Mouse (Mus musculus) megakaryocyte, adult 5-6 weeks (primary cell): ENCODE data around the gene Aox2. TPM values are rescaled to one million over a fixed set of nuclear protein-coding genes. Genes with fewer than 3 reads are reported as not detected.

Experiments
- ATAC-seq: 2 replicates; pipeline ENCODE4 v1.8.0; 2016; ENCODE audit warnings: mild to moderate bottlenecking, inconsistent platforms; ENCODE audit not compliant: poor library complexity, severe bottlenecking
- total RNA-seq, 2 experiments: library from RNA; stranded (forward) in 1 of 2; stranded (reverse) in 1 of 2; fragments of 153-499, 151-499 nt in 1 of 2; fragments of 221-1000, 200-1000 nt in 1 of 2; gene quantifications; 2 replicates each; pipeline versions ENCODE4 v1.2.3 to v1.2.4; 2015 to 2017

Gene Aox2
- total RNA-seq, 2 experiments from 2014 or later: 0.04 to 0.62 TPM

- no peak for ATAC-seq
Measured at GRCm38 (mm10) chr1:58284505-58284904, 6.4 kb downstream of the Aox2 start.

- ATAC-seq: no peak
Measured at GRCm38 (mm10) chr1:58288091-58288490, 10.0 kb downstream of the Aox2 start.

GRCm38 (mm10) chr1:58289863-58290469 is 11.8 kb downstream of the Aox2 start:
- no peak for ATAC-seq

GRCm38 (mm10) chr1:58291394-58292300 is 13.5 kb downstream of the Aox2 start:
- ATAC-seq: no peak

GRCm38 (mm10) chr1:58294730-58295129 is 16.6 kb downstream of the Aox2 start:
- ATAC-seq: peak; percentile 53

- ATAC-seq: peak; percentile 96
Measured at GRCm38 (mm10) chr1:58296278-58296677, 18.2 kb downstream of the Aox2 start.

- no peak for ATAC-seq
Measured at GRCm38 (mm10) chr1:58296821-58297220, 18.7 kb downstream of the Aox2 start.

GRCm38 (mm10) chr1:58298347-58298746 is 20.2 kb downstream of the Aox2 start:
- ATAC-seq: no peak

- no peak for ATAC-seq
Measured at GRCm38 (mm10) chr1:58301073-58301472, 22.9 kb downstream of the Aox2 start.

GRCm38 (mm10) chr1:58302015-58302414 is 23.9 kb downstream of the Aox2 start:
- ATAC-seq: no peak

- no peak for ATAC-seq
Measured at GRCm38 (mm10) chr1:58303009-58303408, 24.9 kb downstream of the Aox2 start.

- ATAC-seq: peak; percentile 92
Measured at GRCm38 (mm10) chr1:58303726-58304125, 25.6 kb downstream of the Aox2 start.

- peak; percentile 31 for ATAC-seq
Measured at GRCm38 (mm10) chr1:58304296-58304695, 26.2 kb downstream of the Aox2 start.

- ATAC-seq: no peak
Measured at GRCm38 (mm10) chr1:58307181-58307580, 29.1 kb downstream of the Aox2 start.

- ATAC-seq: no peak
Measured at GRCm38 (mm10) chr1:58308594-58308993, 30.5 kb downstream of the Aox2 start.

GRCm38 (mm10) chr1:58309853-58310252 is 31.7 kb downstream of the Aox2 start:
- no peak for ATAC-seq

- ATAC-seq: peak; percentile 45
Measured at GRCm38 (mm10) chr1:58311221-58311864, 33.2 kb downstream of the Aox2 start.

GRCm38 (mm10) chr1:58313173-58313572 is 35.0 kb downstream of the Aox2 start:
- no peak for ATAC-seq

GRCm38 (mm10) chr1:58315532-58315931 is 37.4 kb downstream of the Aox2 start:
- ATAC-seq: peak; percentile 52

GRCm38 (mm10) chr1:58333222-58333621 is 55.1 kb downstream of the Aox2 start:
- ATAC-seq: no peak

- no peak for ATAC-seq
Measured at GRCm38 (mm10) chr1:58339901-58340300, 61.8 kb downstream of the Aox2 start.

GRCm38 (mm10) chr1:58341576-58341975 is 63.5 kb downstream of the Aox2 start:
- no peak for ATAC-seq
